Mouse (Mus musculus) brain, embryonic 14.5 days (tissue): ENCODE measurements around the gene Brd3os.

Experiments used
- CTCF ChIP-seq: fragments of 200-500 bp; IDR thresholded peaks from 2 replicates; pipeline ENCODE4 v1.5.1; 2012; ENCODE audit warnings: inconsistent platforms, mild to moderate bottlenecking, moderate library complexity, borderline replicate concordance; ENCODE audit not compliant: insufficient read depth, insufficient read length; ENCODE audit errors: extremely low read depth
- POLR2A ChIP-seq: fragments of 200-500 bp; IDR thresholded peaks from 2 replicates; pipeline ENCODE4 v1.6.1; 2012; ENCODE audit warnings: mild to moderate bottlenecking, inconsistent platforms, borderline replicate concordance; ENCODE audit not compliant: poor library complexity, insufficient read depth, insufficient read length, severe bottlenecking; ENCODE audit errors: extremely low read depth

GRCm38 (mm10) chr2:27459735-27460134, 17.6 kb downstream of the Brd3os start:
- no peak for TF ChIP-seq POLR2A
- no peak for TF ChIP-seq CTCF
